Mouse (Mus musculus) olfactory bulb, adult 2 months (tissue): ENCODE data around the gene Preb.

ENCODE experiments used
- CTCF ChIP-seq: fragments of 200-500 bp; IDR thresholded peaks from 2 replicates; pipeline ENCODE4 v1.5.1; 2012; ENCODE audit warnings: low read depth, mild to moderate bottlenecking, low read length, moderate library complexity; ENCODE audit not compliant: insufficient read depth
- POLR2A ChIP-seq: fragments of 200-500 bp; IDR thresholded peaks from 2 replicates; pipeline ENCODE4 v1.6.1; 2012; ENCODE audit warnings: mild to moderate bottlenecking, low read depth, low read length, moderate library complexity; ENCODE audit not compliant: insufficient read depth

- TF ChIP-seq CTCF, result no peak
- TF ChIP-seq POLR2A, result no peak
These were observed 46.0 kb downstream of the Preb start for GRCm38 (mm10) chr5:30914101-30914635.
